Mouse (Mus musculus) cerebellum, postnatal 36 days (tissue): ENCODE data around the gene Omp.

ENCODE experiments used
- DNase-seq, 2 experiments: peaks; one replicate each; pipeline ENCODE4 v3.0.0; 2021 to 2022; ENCODE audit warnings: mixed read lengths in 2 of 2

The Omp gene

DNA sequence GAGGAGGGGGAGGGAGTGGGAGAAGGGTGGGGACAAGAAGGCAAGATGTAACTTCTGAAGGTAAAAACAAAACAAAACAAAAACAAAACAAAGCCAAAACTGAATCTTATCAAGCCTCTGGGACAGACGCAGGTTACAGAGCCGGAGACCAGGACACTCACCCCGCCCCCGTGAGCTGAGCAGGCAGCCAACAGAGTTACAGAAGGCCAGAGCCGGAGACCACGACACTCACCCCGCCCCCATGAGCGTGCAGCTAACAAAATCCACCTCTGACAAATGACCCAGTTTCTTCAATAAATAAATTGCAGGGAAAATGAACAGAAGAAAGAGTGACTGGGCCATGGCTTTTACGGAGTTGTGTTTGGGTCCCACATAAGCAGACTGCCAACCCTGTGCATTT, 6.1 kb downstream of the Omp start:
- no peak for DNase-seq

DNA sequence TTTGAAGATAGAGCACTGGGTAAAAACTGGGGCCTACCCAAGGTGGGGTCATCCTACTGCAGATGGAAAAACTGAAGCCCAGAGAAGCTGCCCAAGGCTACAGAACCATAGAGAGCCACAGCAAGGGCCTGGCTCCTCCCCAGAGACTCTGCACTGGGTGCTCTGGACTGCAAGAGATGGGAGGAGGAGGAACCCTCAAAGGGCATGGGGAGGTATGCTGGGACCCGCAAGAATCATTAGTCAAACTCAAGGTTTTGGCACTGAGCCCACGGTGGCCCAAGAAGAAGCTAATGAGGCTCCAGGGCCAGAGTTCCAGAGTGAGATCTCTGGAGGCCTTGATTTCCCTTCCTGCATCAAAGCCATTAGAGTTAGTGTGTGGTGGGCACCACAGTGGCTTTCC, 7.3 kb downstream of the Omp start:
- no peak for DNase-seq

DNA sequence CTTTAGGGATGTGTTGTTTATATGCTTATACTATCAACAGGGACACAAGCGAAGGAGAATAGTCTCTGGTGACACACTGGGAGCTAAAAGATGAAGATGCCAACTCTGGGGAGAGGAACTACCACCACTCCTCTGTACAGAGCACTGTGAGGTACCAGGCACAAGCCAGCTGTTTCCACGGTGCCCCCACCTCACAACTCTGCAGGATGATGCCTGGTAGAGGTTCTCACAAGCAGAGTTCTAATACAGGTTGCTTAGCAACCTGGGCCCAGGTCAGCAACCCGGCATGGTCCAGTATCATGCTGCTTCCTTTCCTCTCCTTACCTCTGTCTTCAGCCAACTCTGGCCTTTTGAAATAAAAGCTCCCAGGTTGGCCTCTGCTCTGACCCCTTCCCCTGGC, 7.7 kb downstream of the Omp start:
- no peak for DNase-seq

DNA sequence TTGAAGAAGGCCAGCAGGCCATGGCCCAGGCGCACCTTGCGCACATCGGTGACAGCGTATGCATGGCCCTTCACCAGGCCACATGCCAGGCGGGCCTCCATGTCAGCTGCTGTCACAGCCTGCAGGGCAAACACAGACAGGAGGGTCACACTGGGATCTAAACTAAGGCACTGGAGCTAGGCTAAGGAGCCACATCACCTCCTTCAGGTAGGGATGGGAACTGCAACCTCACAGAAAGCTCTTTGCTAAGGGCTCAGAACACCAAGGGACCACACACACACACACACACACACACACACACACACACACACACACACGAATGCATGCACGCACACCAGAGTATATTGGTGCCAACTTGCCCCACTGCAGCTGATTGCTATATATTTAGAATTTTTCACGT, 13.6 kb downstream of the Omp start:
- DNase-seq, result no peak

DNA sequence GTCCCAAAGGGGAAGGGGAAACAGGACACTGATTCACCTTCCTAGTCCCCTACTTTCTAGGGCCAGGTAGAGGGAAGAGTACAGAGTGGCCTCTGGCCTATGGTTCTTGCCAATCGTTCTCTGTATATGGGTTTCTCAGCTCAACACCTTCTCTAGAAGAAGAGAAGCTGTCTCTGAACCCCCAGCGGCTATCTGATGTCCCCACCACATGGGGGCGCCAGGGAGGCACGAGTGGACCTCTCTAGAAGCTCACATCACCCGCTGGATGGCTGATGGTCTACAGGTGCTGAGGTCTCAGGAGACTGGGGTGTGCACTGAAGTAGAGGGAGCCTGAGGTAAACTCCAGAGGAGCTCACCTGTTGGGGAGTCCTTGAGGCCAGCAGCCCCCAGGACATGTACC, 19.8 kb downstream of the Omp start:
- peak in 1 of 2 experiments; percentile 40 for DNase-seq

DNA sequence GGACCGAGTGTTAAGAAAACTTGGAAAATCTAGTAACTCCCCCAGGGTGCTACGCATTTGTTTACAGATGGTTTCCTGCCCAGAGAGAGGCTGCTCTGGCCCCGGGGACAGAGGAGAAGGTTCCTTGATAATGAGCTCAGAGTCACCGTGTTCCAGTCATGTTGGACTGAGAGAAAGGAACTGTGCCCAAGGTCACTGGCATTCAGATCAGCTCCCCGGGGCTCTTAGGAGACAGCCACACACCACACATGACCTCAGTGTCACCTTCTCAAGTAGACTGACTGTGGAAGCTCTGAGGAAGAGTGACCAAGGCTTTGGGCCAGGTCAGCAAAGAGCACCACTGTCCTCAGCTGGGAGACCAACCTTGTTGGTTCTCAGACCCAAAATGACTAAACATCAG, 20.6 kb downstream of the Omp start:
- no peak for DNase-seq

DNA sequence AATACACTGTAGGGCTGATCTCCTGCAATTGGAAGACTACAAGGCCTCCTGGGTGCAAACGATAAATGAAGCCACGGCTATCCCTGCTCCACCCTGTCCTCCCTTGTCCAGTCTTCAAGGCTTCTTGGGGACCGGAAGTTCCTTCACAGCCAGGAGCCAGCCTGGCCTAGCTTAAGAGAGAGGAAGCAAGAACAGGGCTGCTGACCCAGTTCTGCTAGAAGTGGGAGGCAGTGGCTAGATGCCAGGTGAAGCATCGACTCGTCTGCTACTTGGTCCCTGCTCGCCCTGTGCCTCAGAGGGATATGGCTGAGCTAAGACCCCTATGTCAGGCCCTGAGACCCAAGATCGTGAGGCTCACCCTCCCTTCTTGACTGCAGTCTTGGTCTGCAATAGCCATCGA, 23.6 kb downstream of the Omp start:
- DNase-seq, result no peak

DNA sequence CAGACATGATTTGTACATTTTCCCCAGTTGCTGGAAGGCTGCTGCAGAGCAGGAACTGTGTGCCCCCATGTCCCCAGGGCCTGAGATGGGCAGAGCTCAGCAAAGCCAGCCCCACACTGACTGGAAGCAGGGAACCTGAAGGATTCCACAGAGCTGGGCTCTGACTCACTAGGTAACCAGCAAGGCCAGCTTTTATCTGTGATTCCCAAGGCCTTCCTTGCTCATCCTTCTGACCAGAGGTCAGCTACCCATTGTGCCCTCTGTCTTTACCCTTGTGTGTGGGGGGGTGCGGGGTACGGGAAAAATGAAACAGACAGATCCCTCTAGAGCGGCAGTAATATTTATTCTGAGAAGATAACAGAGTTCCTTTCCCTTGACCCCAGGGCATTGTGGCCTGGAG, 24.1 kb downstream of the Omp start:
- no peak for DNase-seq

DNA sequence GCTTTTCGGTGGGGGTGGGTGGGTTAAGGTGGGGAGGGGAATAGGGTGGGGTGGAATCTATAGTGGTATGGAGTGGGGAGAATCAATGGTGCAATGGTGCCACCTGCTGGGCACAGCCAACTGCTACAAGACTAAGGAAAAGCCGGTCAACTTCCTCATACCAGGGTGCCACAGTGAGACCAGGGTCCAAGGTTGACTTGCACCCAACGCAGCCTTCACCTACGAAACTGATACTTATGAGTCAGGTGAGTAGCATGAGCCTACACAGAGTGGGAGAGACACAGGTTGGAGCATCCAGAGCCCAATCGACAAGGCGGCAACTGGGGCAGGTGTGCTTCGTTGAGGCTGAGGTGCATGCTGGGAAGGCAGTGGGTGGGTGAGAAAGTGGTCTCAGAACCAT, 25.0 kb downstream of the Omp start:
- DNase-seq, result peak; percentile 83 to 85

DNA sequence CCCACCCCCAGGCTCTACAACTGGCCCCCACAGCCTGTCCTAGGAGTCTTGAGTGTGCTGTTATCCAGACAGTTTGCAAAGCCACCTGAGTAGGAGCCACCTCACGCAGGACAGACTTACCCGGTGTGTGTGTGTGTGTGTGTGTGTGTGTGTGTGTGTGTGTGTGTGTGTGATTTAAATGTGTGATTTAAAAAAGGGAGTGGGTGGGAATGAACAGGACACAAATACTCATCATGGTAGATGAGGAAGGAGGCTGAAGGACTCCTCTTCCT, 25.4 kb downstream of the Omp start:
- DNase-seq, result no peak

DNA sequence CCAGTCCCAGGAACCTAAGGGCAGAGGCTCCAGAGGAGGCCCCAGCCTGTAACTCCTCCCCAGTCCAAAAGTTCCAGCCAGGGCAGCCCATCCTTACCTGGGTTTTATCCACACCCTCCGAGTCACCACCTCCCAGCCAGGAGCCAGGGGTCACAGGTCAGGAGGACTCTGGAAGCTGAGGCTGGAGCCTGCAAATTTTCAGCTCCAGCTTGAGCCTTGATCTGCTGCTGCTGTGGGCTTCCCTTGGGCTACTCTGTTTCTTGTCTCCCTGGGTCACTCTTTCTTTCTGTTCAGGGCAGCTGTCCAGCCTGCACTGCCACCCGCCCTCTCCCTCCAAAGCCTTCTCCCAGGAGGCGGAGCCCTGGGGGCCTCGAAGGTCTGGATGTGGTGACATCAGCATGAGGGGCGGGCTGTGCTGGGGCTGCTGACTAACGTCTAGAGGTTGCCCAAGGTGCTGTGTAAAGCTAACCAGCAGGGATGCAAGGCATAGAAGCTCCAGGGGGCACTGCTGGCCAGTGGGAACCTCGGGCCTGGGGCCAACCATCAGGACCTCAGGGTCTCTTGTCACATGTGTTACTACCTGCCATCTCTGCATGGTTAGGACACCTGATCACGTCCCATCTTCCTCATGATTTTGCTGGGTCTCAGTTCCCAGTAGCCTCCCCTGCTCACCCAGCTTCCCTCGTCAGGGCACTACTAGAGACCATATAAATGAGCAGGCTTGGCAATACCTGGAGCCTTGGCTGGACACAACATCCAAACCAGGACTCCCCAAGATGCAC, 25.9 kb downstream of the Omp start, which contains the start of gene Myo7a:
Gene Myo7a (minus strand): TSS at position 346 of the 782 bp plus-strand sequence.
- no peak for DNase-seq

DNA sequence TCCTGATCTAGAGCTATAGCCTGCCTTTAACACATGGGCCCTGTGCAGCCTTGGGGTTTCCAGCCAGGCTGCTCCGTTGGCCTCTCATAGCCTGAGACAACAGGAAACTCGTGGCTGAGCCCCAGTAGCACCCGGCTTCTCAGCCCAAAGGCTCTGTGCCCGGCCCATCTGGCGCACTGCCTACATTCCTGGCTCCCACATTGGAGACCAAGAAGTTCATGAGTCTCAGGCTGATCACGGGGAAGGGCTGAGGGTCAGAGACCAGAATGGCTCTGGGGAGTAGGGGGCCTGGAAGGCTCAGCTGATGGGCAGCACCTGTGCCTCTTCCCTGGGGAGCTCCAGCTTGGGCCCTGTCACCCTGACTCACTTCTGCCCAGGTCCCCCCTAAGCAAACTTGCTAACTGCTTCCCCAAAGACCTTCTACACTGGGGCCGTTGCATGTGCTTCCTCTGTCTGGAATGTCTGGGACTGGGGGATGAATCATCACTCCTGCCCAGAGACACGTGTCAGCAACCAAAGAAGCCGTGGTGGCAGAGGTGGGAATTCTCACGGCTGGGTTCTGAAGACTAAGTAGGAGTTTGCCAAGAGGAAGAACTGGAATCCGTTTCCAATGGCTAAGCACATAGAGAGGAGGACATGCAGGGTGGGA, 28.2 kb downstream of the Omp start:
- DNase-seq, result peak; percentile 50 to 60

DNA sequence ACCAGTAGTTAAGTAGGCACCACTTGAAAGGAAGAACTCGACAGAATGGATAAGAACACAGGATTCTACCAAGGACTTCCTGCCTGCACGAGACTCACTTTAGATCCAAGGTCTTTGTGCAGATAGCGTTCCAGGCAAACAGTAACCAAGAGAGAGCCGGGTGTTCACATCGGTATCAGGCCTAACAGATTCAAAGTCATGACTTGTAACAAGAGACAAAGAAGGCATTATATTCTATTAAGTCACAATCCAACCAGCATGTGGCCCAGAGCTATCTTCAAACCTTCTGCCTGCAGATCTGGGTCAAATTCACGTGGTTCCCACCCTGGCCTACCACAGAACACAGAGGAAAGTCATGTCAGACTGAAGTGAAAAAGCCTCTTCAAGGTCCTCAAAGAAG, 30.6 kb downstream of the Omp start:
- no peak for DNase-seq

DNA sequence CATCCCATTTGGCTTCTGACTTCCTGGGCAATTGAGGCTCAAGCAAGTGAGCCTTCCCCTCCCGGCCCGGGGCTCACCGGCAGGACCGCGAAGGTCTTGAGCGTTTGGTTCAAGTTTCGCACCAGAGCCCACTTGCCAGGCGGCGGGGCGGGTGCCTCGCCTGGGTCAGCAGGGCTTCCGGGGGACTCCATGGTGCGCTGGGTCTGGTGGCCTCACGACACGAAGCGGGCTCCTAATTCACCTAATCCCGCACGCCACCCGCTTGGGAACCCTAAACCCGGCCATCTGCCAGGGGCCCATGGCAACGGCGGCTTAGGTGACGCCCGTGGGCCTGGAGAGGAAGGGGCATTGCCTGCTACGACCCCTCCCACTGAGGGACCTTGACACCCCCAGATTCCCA, 34.1 kb downstream of the Omp start:
- DNase-seq, result peak in 1 of 2 experiments; percentile 17

DNA sequence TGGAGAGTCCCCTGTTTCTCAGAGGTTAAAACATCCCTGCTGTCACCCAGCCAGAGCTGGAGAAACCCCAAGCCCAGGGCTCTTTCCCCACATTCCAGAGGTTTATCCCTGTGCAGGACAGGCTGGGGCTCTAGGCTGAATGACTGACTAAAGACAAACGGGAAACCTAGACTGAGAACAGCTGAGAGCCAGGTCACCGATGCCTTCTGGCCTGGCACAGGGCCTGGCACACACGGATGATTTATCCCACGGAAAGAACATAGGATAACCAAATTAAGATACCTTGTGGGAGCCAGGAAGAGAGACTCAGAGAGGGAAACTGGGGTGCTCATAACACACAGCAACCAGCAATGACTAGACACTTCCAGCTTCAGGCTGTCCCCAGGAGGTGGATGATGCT, 35.5 kb downstream of the Omp start:
- peak; percentile 48 to 61 for DNase-seq

DNA sequence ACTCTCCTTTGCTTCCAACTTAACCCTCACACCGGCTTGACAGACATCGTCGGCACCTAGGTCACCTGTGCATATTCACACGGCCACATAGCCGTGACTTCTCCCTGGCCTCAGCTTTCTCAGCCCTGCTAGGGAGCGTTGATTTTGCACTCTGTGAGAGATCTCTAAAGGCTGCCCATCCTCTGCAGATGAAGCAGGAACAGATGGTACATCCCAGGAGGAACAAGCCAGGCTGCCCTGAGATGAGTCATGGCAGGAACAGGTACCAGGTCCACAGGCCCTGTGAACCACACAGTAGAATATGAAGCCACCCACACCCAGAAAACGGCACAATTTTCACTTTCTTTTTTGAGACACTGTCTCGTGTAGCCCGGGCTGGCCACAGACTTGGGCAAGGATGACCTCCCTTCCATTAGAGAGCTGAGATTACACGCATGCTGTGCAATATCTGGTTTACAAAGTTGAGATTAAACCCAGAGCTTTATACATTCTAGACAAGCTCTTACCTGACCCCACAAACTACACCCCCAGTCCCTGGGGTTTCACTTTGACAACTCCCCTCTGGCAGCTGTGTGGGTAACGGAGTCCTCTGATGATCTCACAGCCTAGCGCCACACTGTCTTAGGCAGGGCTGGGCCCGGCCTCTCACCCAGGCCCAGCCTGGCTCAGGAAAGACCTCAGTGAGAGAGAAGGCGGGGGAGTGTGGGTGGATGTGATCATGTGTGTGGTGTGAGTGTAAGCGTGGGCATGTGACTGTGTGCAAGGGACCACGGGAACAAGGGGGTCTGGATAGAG, 36.5 kb downstream of the Omp start:
- peak; percentile 67 to 73 for DNase-seq

DNA sequence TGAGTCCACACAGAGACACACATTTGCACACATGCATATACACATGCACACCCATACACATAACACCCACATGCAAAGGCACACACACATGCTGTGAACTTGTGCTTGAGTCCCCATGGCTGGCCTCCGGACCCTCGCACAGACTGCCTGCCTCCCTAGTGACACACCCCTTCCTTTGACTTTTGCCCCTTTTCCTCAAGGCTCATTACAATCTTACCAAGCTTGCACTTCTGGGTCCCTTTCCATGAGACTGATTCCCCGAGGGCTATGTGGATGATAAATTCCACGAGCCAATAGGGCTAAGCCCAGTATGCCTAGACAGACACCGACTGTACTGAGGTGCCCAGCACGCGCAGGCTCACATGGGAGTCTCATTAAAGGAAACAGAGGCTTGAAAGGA, 39.0 kb downstream of the Omp start:
- DNase-seq, result no peak

DNA sequence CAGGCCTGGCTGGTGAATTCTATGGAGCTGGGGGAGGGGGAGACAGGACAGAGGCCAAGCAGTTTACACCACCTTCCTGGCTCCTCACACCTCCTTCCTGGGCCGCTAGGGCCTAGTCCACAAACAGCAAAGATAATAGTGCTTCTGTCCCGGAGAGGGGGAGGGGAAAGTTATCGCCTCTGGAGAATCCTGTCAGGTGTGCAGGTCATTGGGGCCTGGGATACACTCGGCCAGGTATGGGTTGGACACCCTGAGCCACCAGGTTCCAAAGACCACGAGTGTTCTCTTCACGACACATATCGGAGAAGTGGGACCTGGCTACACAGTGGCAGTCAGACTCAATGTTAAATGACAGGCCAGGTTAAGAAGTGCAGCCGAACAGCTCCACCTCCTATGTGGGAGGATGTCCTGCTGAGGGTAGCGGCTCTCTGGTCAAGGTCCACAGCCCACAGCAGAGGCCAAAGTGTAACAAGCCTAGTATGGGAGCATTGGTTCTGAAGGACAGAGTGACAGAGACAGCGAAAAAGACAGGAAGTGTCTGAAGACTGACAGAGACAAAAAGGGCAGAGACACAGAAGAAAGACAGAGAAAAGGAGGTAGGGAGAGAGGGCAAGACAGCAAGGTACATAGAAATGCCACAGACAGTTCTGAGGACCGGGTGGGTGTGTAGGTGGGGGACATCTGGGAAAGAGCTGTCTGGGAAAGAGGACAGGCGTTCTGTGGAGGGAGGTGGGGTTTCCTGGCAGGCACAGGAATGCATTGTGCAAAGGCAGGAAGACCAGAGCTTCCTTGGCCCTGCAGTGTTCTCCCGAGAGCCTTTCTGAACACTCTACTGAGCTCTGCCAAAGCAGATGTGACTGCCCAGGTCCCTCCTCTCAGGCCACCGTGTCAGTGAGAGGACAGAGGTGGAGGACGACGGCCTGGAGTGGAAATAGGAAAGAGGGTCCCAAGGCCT, 40.5 kb downstream of the Omp start:
- DNase-seq, result no peak

DNA sequence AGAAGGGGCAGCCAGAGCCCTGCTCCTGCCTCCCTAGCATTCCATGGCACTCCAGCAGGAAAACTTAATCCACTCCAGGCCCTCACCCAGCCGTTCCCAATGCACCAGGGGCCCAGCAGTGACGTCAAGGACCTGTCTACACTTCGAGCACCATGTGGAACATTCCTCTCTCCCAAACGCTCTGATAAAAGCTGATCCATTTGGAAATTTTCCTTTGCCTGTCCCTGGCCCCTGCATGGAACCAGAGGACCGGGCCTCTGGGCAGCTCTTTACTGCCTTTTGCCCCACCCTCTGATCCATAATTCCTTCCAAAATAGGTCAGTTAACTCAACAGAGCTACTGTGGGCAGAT, 41.4 kb downstream of the Omp start:
- DNase-seq, result no peak

DNA sequence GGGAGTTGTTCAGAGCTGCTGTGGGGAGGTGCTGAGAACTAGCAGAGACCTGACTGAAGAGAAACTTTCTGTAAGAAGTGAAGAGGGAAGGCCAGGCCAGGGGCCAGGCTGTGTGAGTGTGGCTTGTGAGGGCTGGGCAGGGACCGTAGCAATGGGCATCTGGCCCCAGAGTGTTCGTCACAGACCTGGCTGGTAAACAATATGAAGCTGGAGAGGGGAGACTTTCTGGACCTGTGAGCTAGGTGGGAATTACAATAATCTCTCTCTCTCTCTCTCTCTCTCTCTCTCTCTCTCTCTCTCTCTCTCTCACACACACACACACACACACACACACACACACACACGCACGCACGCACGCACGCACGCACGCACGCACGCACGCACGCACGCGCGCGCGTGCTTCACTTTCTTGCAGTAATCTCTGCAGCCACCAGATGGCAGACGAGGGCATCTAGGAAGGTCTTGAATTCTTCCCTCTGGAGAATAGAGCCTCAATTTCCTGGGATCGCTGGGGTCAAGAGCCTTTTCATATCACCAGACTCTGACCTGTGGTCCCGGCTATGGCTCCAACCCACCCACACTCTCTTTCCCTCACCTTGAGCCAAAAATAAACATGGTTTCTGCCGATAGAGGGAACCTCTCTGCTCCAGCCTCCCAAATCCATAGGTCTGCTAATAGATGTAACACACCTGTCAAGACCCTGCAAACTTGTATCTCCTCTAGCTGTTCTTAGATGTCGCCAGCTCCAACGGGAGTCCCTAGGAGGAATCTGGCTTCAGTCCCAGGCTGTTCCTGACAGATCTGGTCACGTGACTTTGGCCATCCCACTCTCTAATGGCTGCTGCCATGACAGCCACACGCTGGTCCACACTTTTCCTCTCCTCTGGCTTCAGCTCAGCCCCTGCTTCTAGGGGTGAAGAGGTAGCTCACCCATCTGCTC, 42.0 kb downstream of the Omp start:
- DNase-seq, result peak; percentile 88 to 93

DNA sequence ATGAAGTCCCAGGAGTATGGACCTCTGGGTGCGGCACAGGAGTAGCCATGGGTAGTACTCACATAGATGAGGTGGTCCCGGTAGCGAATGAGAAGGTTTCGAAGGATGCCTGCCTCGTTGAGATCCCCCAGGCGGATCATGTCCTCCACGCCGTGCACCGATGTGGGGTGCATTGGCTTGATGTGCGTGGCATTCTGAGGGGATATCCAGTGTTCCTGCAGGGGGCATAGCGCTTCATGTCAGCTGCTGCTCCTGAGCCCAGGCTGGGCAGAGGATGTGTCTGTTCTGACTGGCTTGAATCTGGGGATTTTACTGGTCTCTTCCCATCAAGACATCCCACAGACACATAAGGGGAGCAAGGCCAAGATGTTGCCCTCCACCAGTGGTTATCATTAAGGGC, 42.8 kb downstream of the Omp start:
- DNase-seq, result no peak

DNA sequence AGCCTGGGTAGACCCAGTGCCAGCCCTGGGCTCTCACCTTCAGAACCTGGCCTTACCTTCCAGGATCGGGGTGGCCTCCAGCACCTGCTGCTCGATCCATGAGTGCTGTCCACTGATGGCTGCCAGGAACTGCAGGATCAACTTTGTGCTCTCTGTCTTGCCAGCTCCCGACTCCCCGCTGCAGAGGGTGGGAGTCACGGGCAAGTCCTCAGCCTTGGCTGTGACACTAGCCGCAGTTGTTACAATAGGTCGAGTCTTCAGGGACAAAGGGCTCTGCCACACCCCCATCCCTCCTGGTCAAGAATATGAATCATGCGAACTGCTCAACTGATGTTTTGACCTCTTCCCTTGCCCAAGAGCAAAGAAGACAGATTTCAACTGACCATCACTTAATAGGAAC, 47.7 kb downstream of the Omp start:
- no peak for DNase-seq
